Mouse (Mus musculus): Measurements from ENCODE around the gene Fbf1.
"Not testable (repeated sequence)": the region's sequence is repeated elsewhere in the genome, so short reads cannot be mapped to it uniquely, and the experiment has no call there.

The Fbf1 gene

GRCm38 (mm10) chr11:116093771-116094565 lies 74.0 kb downstream of the Fbf1 start:
- ATAC-seq (ENCODE audit: insufficient number of reproducible peaks, low FRiP score, low TSS enrichment) = no peak

GRCm38 (mm10) chr11:116092959-116093358 lies 75.0 kb downstream of the Fbf1 start:
- ATAC-seq (ENCODE audit: insufficient number of reproducible peaks, low FRiP score, low TSS enrichment) = not testable (repeated sequence)
